Mouse (Mus musculus) stomach, postnatal 0 days (tissue): ENCODE measurements around the gene Tex45. TPM values are rescaled to one million over a fixed set of nuclear protein-coding genes. Genes with fewer than 3 reads are reported as not detected.

Experiments
- ATAC-seq: fragments of 200-750 bp; cut with Nextera tagmentation; 2 replicates; pipeline ENCODE4 v1.8.0; 2017; ENCODE audit not compliant: low FRiP score, low TSS enrichment
- DNase-seq: peaks from one replicate; pipeline ENCODE4 v3.0.0-alpha.2; 2016; ENCODE audit warnings: low spot score
- H3K27ac ChIP-seq: fragments of 300-500 bp; sonication (generic); replicated peaks from 2 replicates; pipeline ENCODE4 v1.5.1; 2014; ENCODE audit warnings: mild to moderate bottlenecking, control low read depth
- H3K27me3 ChIP-seq: fragments of 300-500 bp; sonication (generic); 2 replicates; pipeline ENCODE4 v1.6.1; 2014; ENCODE audit warnings: low read length; ENCODE audit not compliant: control insufficient read depth, insufficient read depth
- H3K36me3 ChIP-seq: fragments of 300-500 bp; sonication (generic); 2 replicates; pipeline ENCODE4 v1.6.1; 2014; ENCODE audit warnings: low read length, mixed read lengths; ENCODE audit not compliant: control insufficient read depth, insufficient read depth
- H3K4me1 ChIP-seq: fragments of 300-500 bp; sonication (generic); replicated peaks from 2 replicates; pipeline ENCODE4 v1.6.1; 2014; ENCODE audit warnings: antibody characterized with exemption; ENCODE audit not compliant: control insufficient read depth, insufficient read depth
- H3K4me2 ChIP-seq: fragments of 300-500 bp; sonication (generic); replicated peaks from 2 replicates; pipeline ENCODE4 v1.6.1; 2014; ENCODE audit warnings: low read depth, mild to moderate bottlenecking, control low read depth, moderate library complexity
- H3K4me3 ChIP-seq: fragments of 300-500 bp; sonication (generic); 2 replicates; pipeline ENCODE4 v1.5.1; 2014; ENCODE audit warnings: low read depth, low read length, control low read depth
- H3K9ac ChIP-seq: fragments of 300-500 bp; sonication (generic); 2 replicates; pipeline ENCODE4 v1.6.1; 2014; ENCODE audit warnings: mild to moderate bottlenecking, low read length, control low read depth, mixed read lengths
- H3K9me3 ChIP-seq: fragments of 300-500 bp; sonication (generic); 2 replicates; pipeline ENCODE4 v1.6.1; 2016; ENCODE audit warnings: low read length; ENCODE audit not compliant: control insufficient read depth
- CTCF ChIP-seq: IDR thresholded peaks from 2 replicates; pipeline ENCODE4 v1.5.1; 2016; ENCODE audit warnings: antibody characterized with exemption, low read depth, mild to moderate bottlenecking, moderate library complexity
- EP300 ChIP-seq: optimal IDR thresholded peaks from 2 replicates; pipeline ENCODE3; 2016; ENCODE audit warnings: antibody characterized with exemption
- WGBS: fragments of 180-500 bp; shearing (Covaris S2); extraction: QIAGEN DNeasy Blood & Tissue Kit; methylation state at CpG from one replicate; pipeline ENCODE4 v1.1.7; 2014; 5-methylcytosine and 5-hydroxymethylcytosine counted together
- polyA plus RNA-seq: library from polyadenylated mRNA; unstranded; fragments of >200 nt; fragmentation: Nextera tagmentation; extraction: Ambion mirVana; gene quantifications from 2 replicates; pipeline ENCODE4 v1.2.1, GENCODE M21; 2015

Gene Tex45
- polyA plus RNA-seq, 1 experiment from 2014 or later = 0.46 TPM

- Histone ChIP-seq H3K4me3 (peak overlapping the region; percentile 83), H3K27me3 (no peaks in the 10 kb centered on the region), H3K4me2 (peak overlapping the region; percentile 87), H3K4me1 (0 out of 2 replicates have a peak, but pooled peaks cover 6% of the 10 kb centered on the region), H3K9me3 (no peaks in the 10 kb centered on the region), H3K27ac (peak overlapping the region; percentile 82), H3K36me3 (peaks cover 15% of the 10 kb centered on the region), H3K9ac (peak overlapping the region; percentile 82)
- 3% methylated on average over 8 of the region's 8 CpGs for WGBS
- DNase-seq (no peak), ATAC-seq (peak; percentile 25; the same call in 1 of the 2 replicates)
- TF ChIP-seq CTCF = no peak
- no peak for TF ChIP-seq EP300
These were observed 29.1 kb downstream of the Tex45 start for GRCm38 (mm10) chr8:3499751-3500150.

GRCm38 (mm10) chr8:3500235-3501090, 29.8 kb downstream of the Tex45 start, which contains the start of gene Mcoln1:
Gene Mcoln1 (plus strand): TSS chr8:3500457.
- TF ChIP-seq EP300 (no peak), CTCF (peak; percentile 30; the same call in 1 of the 2 replicates)
- Histone ChIP-seq H3K9ac (peak within 1 kb of the TSS; percentile 82), H3K4me3 (peak within 1 kb of the TSS; percentile 83), H3K36me3 (peaks cover 10% of the 10 kb centered on the region), H3K4me1 (0 out of 2 replicates have a peak, but pooled peaks cover 6% of the 10 kb centered on the region), H3K27me3 (no peaks in the 10 kb centered on the region), H3K9me3 (no peaks in the 10 kb centered on the region), H3K27ac (peak within 1 kb of the TSS; percentile 82), H3K4me2 (peak within 1 kb of the TSS; percentile 87)
- under 1% methylated on average over 56 of the region's 70 CpGs for WGBS
- peak; percentile 98 for DNase-seq
- peak; percentile 91 for ATAC-seq

GRCm38 (mm10) chr8:3502217-3502616, 31.6 kb downstream of the Tex45 start:
- ATAC-seq = no peak
- 52% methylated on average over 4 of the region's 4 CpGs for WGBS

GRCm38 (mm10) chr8:3507979-3508754, 37.5 kb downstream of the Tex45 start:
- peaks cover 12% of the 10 kb centered on the region; the same call in 1 of the 2 replicates for H3K36me3 ChIP-seq
- DNase-seq (no peak), ATAC-seq (no peak)
- no peak overlapping the region for H3K4me3 ChIP-seq
- H3K4me1 ChIP-seq = no peaks in the 10 kb centered on the region
- H3K27me3 ChIP-seq = no peaks in the 10 kb centered on the region
- H3K27ac ChIP-seq = no peak overlapping the region
- no peak overlapping the region for H3K9ac ChIP-seq
- TF ChIP-seq EP300 (no peak), CTCF (no peak)
- WGBS = 88% methylated on average over 6 of the region's 6 CpGs
- no peak overlapping the region for H3K4me2 ChIP-seq
- no peaks in the 10 kb centered on the region for H3K9me3 ChIP-seq

More at GRCm38 (mm10) chr8:3502217-3502616, 31.6 kb downstream of the Tex45 start:
- 0 out of 2 replicates have a peak, but pooled peaks cover 6% of the 10 kb centered on the region for H3K4me1 ChIP-seq
- TF ChIP-seq EP300 (no peak), CTCF (no peak)
- H3K4me2 ChIP-seq = no peak overlapping the region
- H3K9me3 ChIP-seq = no peaks in the 10 kb centered on the region
- no peak overlapping the region for H3K27ac ChIP-seq
- no peaks in the 10 kb centered on the region for H3K27me3 ChIP-seq
- peaks cover 4% of the 10 kb centered on the region; the same call in 1 of the 2 replicates for H3K36me3 ChIP-seq
- no peak overlapping the region for H3K4me3 ChIP-seq
- no peak overlapping the region for H3K9ac ChIP-seq
- DNase-seq = no peak

- no peak for TF ChIP-seq CTCF
- no peak for TF ChIP-seq EP300
- Histone ChIP-seq H3K36me3 (peaks cover 8% of the 10 kb centered on the region; the same call in 1 of the 2 replicates), H3K27ac (no peak overlapping the region)
These were observed 44.1 kb downstream of the Tex45 start for GRCm38 (mm10) chr8:3514681-3515247.

More at GRCm38 (mm10) chr8:3514681-3515247, 44.1 kb downstream of the Tex45 start:
- peak overlapping the region; percentile 43; the same call in 1 of the 2 replicates for H3K9ac ChIP-seq
- H3K9me3 ChIP-seq = no peaks in the 10 kb centered on the region
- ATAC-seq (no peak), DNase-seq (no peak)
- 34% methylated on average over 13 of the region's 13 CpGs for WGBS
- H3K27me3 ChIP-seq = no peaks in the 10 kb centered on the region
- H3K4me2 ChIP-seq = peak overlapping the region; percentile 96
- H3K4me1 ChIP-seq = 0 out of 2 replicates have a peak, but pooled peaks cover 3% of the 10 kb centered on the region
- peak overlapping the region; percentile 59; the same call in 1 of the 2 replicates for H3K4me3 ChIP-seq
